Mouse (Mus musculus) MEL (cell line): ENCODE results near the gene Camta1. TPM values are rescaled to one million over a fixed set of nuclear protein-coding genes. Genes with fewer than 3 reads are reported as not detected.

Experiments
- DNase-seq: peaks from one replicate; pipeline ENCODE4 v3.0.0; 2011; ENCODE audit warnings: low read depth, low spot score
- H3K27ac ChIP-seq: 2 replicates; pipeline ENCODE4 v1.5.1; 2012; ENCODE audit warnings: low read depth, mild to moderate bottlenecking, control low read depth, low read length, moderate library complexity; ENCODE audit not compliant: control insufficient read depth
- H3K27me3 ChIP-seq, 2 experiments: fragments of 150-350 bp in 1 of 2; sonication (generic) in 1 of 2; 2 replicates each; pipeline ENCODE4 v1.6.1; 2012; ENCODE audit warnings: low read length in 2 of 2, mild to moderate bottlenecking in 2 of 2, improper control_type of control experiment in 1 of 2, moderate library complexity in 1 of 2; ENCODE audit not compliant: insufficient read depth in 2 of 2, control insufficient read depth in 1 of 2
- H3K36me3 ChIP-seq, 2 experiments: 2 replicates each; pipeline ENCODE4 v1.6.1; 2012 to 2014; ENCODE audit warnings: low read length in 2 of 2, improper control_type of control experiment in 1 of 2, inconsistent platforms in 1 of 2, mild to moderate bottlenecking in 1 of 2; ENCODE audit not compliant: insufficient read depth in 2 of 2, control insufficient read depth in 1 of 2
- H3K4me1 ChIP-seq, 2 experiments: fragments of 150-350 bp in 1 of 2; sonication (generic) in 1 of 2; 2 replicates each; pipeline ENCODE4 v1.6.1; 2012; ENCODE audit warnings: low read length in 2 of 2, improper control_type of control experiment in 1 of 2, mild to moderate bottlenecking in 1 of 2; ENCODE audit not compliant: insufficient read depth in 2 of 2, control insufficient read depth in 1 of 2
- H3K4me3 ChIP-seq, 2 experiments: fragments of 150-350 bp in 1 of 2; sonication (generic) in 1 of 2; 2 replicates each; pipeline ENCODE4 v1.5.1; 2012; ENCODE audit warnings: low read depth in 2 of 2, low read length in 2 of 2, mild to moderate bottlenecking in 2 of 2, moderate library complexity in 2 of 2, control low read depth in 1 of 2, improper control_type of control experiment in 1 of 2; ENCODE audit not compliant: control insufficient read depth in 1 of 2, insufficient read depth in 1 of 2
- H3K79me2 ChIP-seq: 2 replicates; pipeline ENCODE4 v1.6.1; 2012; ENCODE audit warnings: mild to moderate bottlenecking, low read length, moderate library complexity; ENCODE audit not compliant: control insufficient read depth, poor library complexity, insufficient read depth
- H3K9ac ChIP-seq: 2 replicates; pipeline ENCODE4 v1.6.1; 2012; ENCODE audit warnings: low read depth, mild to moderate bottlenecking, control low read depth, low read length, moderate library complexity; ENCODE audit not compliant: control insufficient read depth, poor library complexity, severe bottlenecking
- H3K9me3 ChIP-seq: fragments of 150-350 bp; sonication (generic); replicated peaks from 2 replicates; pipeline ENCODE4 v1.6.1; 2012; ENCODE audit warnings: mild to moderate bottlenecking, low read length, improper control_type of control experiment, moderate library complexity; ENCODE audit not compliant: insufficient read depth
- BHLHE40 ChIP-seq: IDR thresholded peaks from 2 replicates; pipeline ENCODE4 v1.6.1; 2012; ENCODE audit warnings: low read depth, mild to moderate bottlenecking, inconsistent platforms, low read length, improper control_type of control experiment, borderline replicate concordance
- CHD2 ChIP-seq: IDR thresholded peaks from 2 replicates; pipeline ENCODE4 v1.6.1; 2011; ENCODE audit warnings: low read length, improper control_type of control experiment
- CTCF ChIP-seq, 3 experiments: IDR thresholded peaks in 2 of 3; conservative IDR thresholded peaks in 1 of 3; 2 replicates each; pipeline ENCODE4 v1.5.1; 2011 to 2012; ENCODE audit warnings: low read length in 3 of 3, low read depth in 2 of 3, mild to moderate bottlenecking in 2 of 3, improper control_type of control experiment in 1 of 3, inconsistent platforms in 1 of 3, mixed read lengths in 1 of 3, moderate library complexity in 1 of 3; ENCODE audit not compliant: control insufficient read depth in 1 of 3, insufficient read depth in 1 of 3, poor library complexity in 1 of 3, severe bottlenecking in 1 of 3
- ELF1 ChIP-seq: IDR thresholded peaks from 2 replicates; pipeline ENCODE4 v1.6.1; 2014; ENCODE audit warnings: low read depth, mild to moderate bottlenecking, inconsistent platforms, low read length, improper control_type of control experiment, moderate library complexity
- EP300 ChIP-seq, 2 experiments: IDR thresholded peaks; 2 replicates each; pipeline ENCODE4 v1.6.1; 2011; ENCODE audit warnings: improper control_type of control experiment in 2 of 2, low read length in 2 of 2, low read depth in 1 of 2, mild to moderate bottlenecking in 1 of 2
- ETS1 ChIP-seq: IDR thresholded peaks from 2 replicates; pipeline ENCODE4 v1.6.1; 2012; ENCODE audit warnings: low read depth, mild to moderate bottlenecking, inconsistent platforms, low read length, improper control_type of control experiment, moderate library complexity
- GABPA ChIP-seq: IDR thresholded peaks from 2 replicates; pipeline ENCODE4 v1.6.1; 2012; ENCODE audit warnings: low read depth, mild to moderate bottlenecking, inconsistent platforms, low read length, improper control_type of control experiment, moderate library complexity
- GATA1 ChIP-seq: IDR thresholded peaks from 2 replicates; pipeline ENCODE4 v1.6.1; 2011; ENCODE audit warnings: low read depth, low read length, improper control_type of control experiment
- KAT2A ChIP-seq: conservative IDR thresholded peaks from 2 replicates; pipeline ENCODE4 v1.6.1; 2012; ENCODE audit warnings: low read depth, low read length, improper control_type of control experiment, inconsistent platforms
- MAX ChIP-seq: IDR thresholded peaks from 2 replicates; pipeline ENCODE4 v1.6.1; 2011; ENCODE audit warnings: low read length, improper control_type of control experiment
- MAZ ChIP-seq: IDR thresholded peaks from 2 replicates; pipeline ENCODE4 v1.6.1; 2012; ENCODE audit warnings: low read depth, mild to moderate bottlenecking, inconsistent platforms, low read length, improper control_type of control experiment
- MYB ChIP-seq: IDR thresholded peaks from 2 replicates; pipeline ENCODE4 v1.6.1; 2011; ENCODE audit warnings: mild to moderate bottlenecking, low read depth, low read length, improper control_type of control experiment
- MYC ChIP-seq: IDR thresholded peaks from 2 replicates; pipeline ENCODE4 v1.6.1; 2011; ENCODE audit warnings: low read depth, mild to moderate bottlenecking, low read length, improper control_type of control experiment, moderate library complexity
- NELFE ChIP-seq: IDR thresholded peaks from 2 replicates; pipeline ENCODE4 v1.6.1; 2011; ENCODE audit warnings: low read depth, low read length, improper control_type of control experiment
- POLR2A ChIP-seq, 2 experiments: IDR thresholded peaks; 2 replicates each; pipeline ENCODE4 v1.6.1; 2011 to 2012; ENCODE audit warnings: low read length in 2 of 2, mild to moderate bottlenecking in 2 of 2, control low read depth in 1 of 2, improper control_type of control experiment in 1 of 2, low read depth in 1 of 2, moderate library complexity in 1 of 2; ENCODE audit not compliant: control insufficient read depth in 1 of 2, insufficient read depth in 1 of 2, poor library complexity in 1 of 2
- POLR2AphosphoS2 ChIP-seq: IDR thresholded peaks from 2 replicates; pipeline ENCODE4 v1.6.1; 2011; ENCODE audit warnings: low read length, improper control_type of control experiment
- POLR2AphosphoS5 ChIP-seq: IDR thresholded peaks from 2 replicates; pipeline ENCODE4 v1.6.1; 2012; ENCODE audit warnings: low read depth, borderline replicate concordance, mild to moderate bottlenecking, inconsistent platforms, low read length, moderate library complexity, mixed read lengths
- SIN3A ChIP-seq: IDR thresholded peaks from 2 replicates; pipeline ENCODE4 v1.6.1; 2012; ENCODE audit warnings: low read length, improper control_type of control experiment, inconsistent platforms
- TAL1 ChIP-seq: IDR thresholded peaks from 2 replicates; pipeline ENCODE4 v1.6.1; 2012; ENCODE audit warnings: mild to moderate bottlenecking, inconsistent platforms, low read length, moderate library complexity, mixed read lengths
- TCF12 ChIP-seq: IDR thresholded peaks from 2 replicates; pipeline ENCODE4 v1.6.1; 2014; ENCODE audit warnings: low read depth, mild to moderate bottlenecking, inconsistent platforms, low read length, improper control_type of control experiment, moderate library complexity
- USF2 ChIP-seq, 2 experiments: IDR thresholded peaks; 2 replicates each; pipeline ENCODE4 v1.6.1; 2011 to 2012; ENCODE audit warnings: improper control_type of control experiment in 2 of 2, low read length in 2 of 2, borderline replicate concordance in 1 of 2, inconsistent platforms in 1 of 2, low read depth in 1 of 2, mild to moderate bottlenecking in 1 of 2; ENCODE audit not compliant: insufficient read depth in 1 of 2
- ZC3H11A ChIP-seq: IDR thresholded peaks from 2 replicates; pipeline ENCODE4 v1.6.1; 2012; ENCODE audit warnings: low read depth, mild to moderate bottlenecking, inconsistent platforms, low read length, improper control_type of control experiment
- ZKSCAN1 ChIP-seq: IDR thresholded peaks from 2 replicates; pipeline ENCODE4 v1.6.1; 2012; ENCODE audit warnings: low read depth, mild to moderate bottlenecking, inconsistent platforms, low read length, improper control_type of control experiment, moderate library complexity
- ZMIZ1 ChIP-seq: IDR thresholded peaks from 2 replicates; pipeline ENCODE4 v1.6.1; 2012; ENCODE audit warnings: low read depth, mild to moderate bottlenecking, inconsistent platforms, low read length, improper control_type of control experiment, moderate library complexity
- polyA plus RNA-seq, 2 experiments: library from polyadenylated mRNA; stranded (reverse) in 1 of 2; unstranded in 1 of 2; fragments of >175 nt in 1 of 2; fragments of >200 nt in 1 of 2; gene quantifications; 2 replicates each; pipeline versions ENCODE4 v1.2.1 to v1.2.4; 2012; ENCODE audit warnings: low replicate concordance in 2 of 2, low read depth in 1 of 2; ENCODE audit not compliant: insufficient read length in 2 of 2, insufficient read depth in 1 of 2, missing spikeins in 1 of 2
- total RNA-seq: library from RNA; depleted of rRNA; stranded (reverse); fragments of 300-350 nt; gene quantifications from 2 replicates; pipeline ENCODE4 v1.2.3, GENCODE M21; 2012

Camta1 gene
- total and polyA plus RNA-seq, 3 experiments, result 28.2 to 87.5 TPM; not detected in 1

DNA sequence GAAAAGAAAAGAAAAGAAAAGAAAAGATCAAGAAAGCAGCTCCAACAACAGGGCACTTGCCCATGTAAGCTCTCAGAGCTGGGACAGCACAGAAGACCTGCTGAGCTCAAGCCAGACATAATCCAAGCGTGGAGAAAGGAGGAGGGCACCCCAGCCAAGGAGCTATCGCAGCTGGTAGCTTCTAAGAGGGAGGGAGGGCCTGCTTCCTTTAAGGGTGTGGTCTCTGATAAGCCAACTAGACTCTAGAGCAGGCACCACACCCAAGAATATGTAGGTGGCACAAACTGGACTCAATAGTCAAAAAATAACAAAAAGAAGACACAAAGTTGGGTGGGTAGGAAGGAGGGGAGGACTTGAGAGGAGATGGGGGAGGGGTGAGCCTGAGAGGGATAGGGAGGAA is 135.3 kb downstream of the Camta1 start (continued):
- no peak for TF ChIP-seq CHD2
- TF ChIP-seq MYC, result no peak
- TF ChIP-seq ZKSCAN1, result no peak
- peak; percentile 55 to 77; a peak in 3 of 4 replicates for TF ChIP-seq EP300 (IDR thresholded peaks at IDR 0.05; ENCODE audit: low read depth in 1 of 2, low read length in 2 of 2)
- no peak for TF ChIP-seq GABPA
- TF ChIP-seq MAX, result no peak
- TF ChIP-seq ZC3H11A, result no peak
- TF ChIP-seq USF2 (IDR thresholded peaks at IDR 0.05; ENCODE audit: borderline replicate concordance in 1 of 2, insufficient read depth in 1 of 2, low read depth in 1 of 2, low read length in 2 of 2), result no peak
- no peak for TF ChIP-seq ZMIZ1
- no peak for TF ChIP-seq ELF1
- TF ChIP-seq POLR2A (IDR thresholded peaks at IDR 0.05; ENCODE audit: control insufficient read depth in 1 of 2, insufficient read depth in 1 of 2, low read depth in 1 of 2, low read length in 2 of 2, poor library complexity in 1 of 2), result no peak
- TF ChIP-seq, all 39 proteins: peak for 6

DNA sequence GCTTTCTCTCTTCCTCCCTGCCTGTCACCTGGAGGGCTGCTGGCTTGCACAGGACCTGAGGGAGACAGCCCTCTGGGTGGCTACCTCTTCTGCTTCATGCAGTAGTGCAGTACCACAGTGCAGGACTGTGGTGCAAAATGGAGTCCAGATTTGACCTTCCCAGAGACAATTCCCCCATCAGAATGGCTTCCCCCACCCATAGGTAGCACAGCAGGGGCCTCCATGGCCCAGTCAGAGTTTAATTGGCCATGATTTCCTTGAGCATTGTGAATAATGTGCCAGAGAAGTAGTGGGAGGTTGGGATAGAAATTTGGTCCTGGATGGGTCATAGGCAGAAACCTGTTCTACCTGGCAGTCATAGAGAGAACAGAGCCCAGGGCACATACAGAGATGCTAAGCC is 136.8 kb downstream of the Camta1 start:
- no peak for DNase-seq
- H3K4me3 ChIP-seq, result no peak overlapping the region
- H3K27ac ChIP-seq, result no peak overlapping the region
- H3K27me3 ChIP-seq, result no peaks in the 10 kb centered on the region
- no peaks in the 10 kb centered on the region for H3K79me2 ChIP-seq
- H3K36me3 ChIP-seq, result peaks cover 0 to 41% of the 10 kb centered on the region in 2 experiments; a peak in 2 of 4 replicates
- H3K9me3 ChIP-seq, result no peaks in the 10 kb centered on the region
- H3K4me1 ChIP-seq, result peaks cover 26 to 44% of the 10 kb centered on the region in 2 experiments
- TF ChIP-seq EP300 (IDR thresholded peaks at IDR 0.05; ENCODE audit: low read depth in 1 of 2, low read length in 2 of 2) (no peak), POLR2AphosphoS5 (no peak), GATA1 (no peak), POLR2A (IDR thresholded peaks at IDR 0.05; ENCODE audit: control insufficient read depth in 1 of 2, insufficient read depth in 1 of 2, low read depth in 1 of 2, low read length in 2 of 2, poor library complexity in 1 of 2) (no peak), MYB (no peak), MAZ (no peak), BHLHE40 (no peak), NELFE (no peak), ETS1 (no peak), TCF12 (no peak), POLR2AphosphoS2 (no peak), CHD2 (no peak), TAL1 (no peak), KAT2A (no peak), CTCF (IDR thresholded peaks at IDR 0.05 in 2 of 3, conservative IDR thresholded peaks at IDR 0.05 in 1 of 3; ENCODE audit: control insufficient read depth in 1 of 3, insufficient read depth in 1 of 3, low read depth in 2 of 3, low read length in 3 of 3, poor library complexity in 1 of 3, severe bottlenecking in 1 of 3) (no peak), MYC (no peak), SIN3A (no peak), USF2 (IDR thresholded peaks at IDR 0.05; ENCODE audit: borderline replicate concordance in 1 of 2, insufficient read depth in 1 of 2, low read depth in 1 of 2, low read length in 2 of 2) (no peak)
- no peak overlapping the region for H3K9ac ChIP-seq
